Mouse (Mus musculus): ENCODE measurements at regions not wholly inside any gene's neighbourhood (a gene's known extent, or its start where the extent isn't known, plus 50 kb on each side); places are given as distances from the start of the nearest gene placed in this dataset.

DNA sequence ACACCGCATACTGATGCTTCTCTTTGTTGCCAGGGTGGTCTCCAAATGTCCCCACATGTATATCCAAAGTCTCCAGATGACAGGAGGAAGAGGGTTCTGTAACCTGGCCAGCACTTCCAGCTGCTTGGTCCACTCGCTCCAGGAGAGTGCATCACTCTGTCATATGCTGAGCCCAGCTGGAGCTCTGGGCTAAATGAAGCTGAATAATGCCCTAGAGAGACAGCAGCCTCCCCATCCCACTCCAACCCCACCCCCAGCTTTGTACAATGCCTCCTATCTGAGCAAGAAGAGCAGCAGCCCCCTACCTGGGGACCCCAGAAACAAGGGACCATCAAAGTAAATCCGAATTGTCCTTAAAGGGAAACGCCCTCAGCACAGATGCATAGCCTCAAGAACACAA, 219.0 kb upstream of the Pabpc6 start:
- WGBS, result 72% methylated on average over 4 of the region's 4 CpGs

DNA sequence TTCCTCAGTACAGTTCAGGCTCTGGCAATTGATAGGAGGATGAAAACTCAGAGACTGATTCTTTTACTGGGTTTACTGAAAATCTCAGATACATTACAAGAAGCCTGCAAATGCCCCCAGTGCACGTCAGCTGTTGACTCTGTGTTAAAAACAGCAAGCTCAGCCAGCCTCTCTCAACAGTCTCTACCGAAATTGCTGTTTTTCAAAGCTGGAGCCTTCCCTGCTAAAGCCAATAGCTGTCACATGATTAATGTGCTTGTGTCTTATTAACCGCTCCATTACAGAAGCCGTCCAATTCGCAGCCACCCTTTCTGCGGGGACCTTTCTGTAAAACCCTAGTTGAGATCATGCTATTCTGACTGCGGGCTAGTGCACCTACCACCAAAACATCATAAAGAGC, 215.6 kb upstream of the Pabpc6 start:
- TF ChIP-seq CTCF (IDR thresholded peaks at IDR 0.05; ENCODE audit: insufficient read depth, low read length) (no peak), POLR2A (IDR thresholded peaks at IDR 0.05; ENCODE audit: borderline replicate concordance, extremely low read depth, low read depth, low read length) (no peak)
- 70% methylated on average over 7 of the region's 7 CpGs for WGBS

More for the DNA sequence above, 219.0 kb upstream of the Pabpc6 start:
- no peak for DNase-seq
- TF ChIP-seq POLR2A (IDR thresholded peaks at IDR 0.05; ENCODE audit: borderline replicate concordance, extremely low read depth, low read depth, low read length), result no peak
- no peak for TF ChIP-seq CTCF (IDR thresholded peaks at IDR 0.05; ENCODE audit: insufficient read depth, low read length)
- H3K4me3 ChIP-seq (replicated peaks; ENCODE audit: extremely low read depth, low read depth, low read length), result no peak overlapping the region
- H3K4me1 ChIP-seq (ENCODE audit: control insufficient read depth, insufficient read depth, low read length), result no peaks in the 10 kb centered on the region

DNA sequence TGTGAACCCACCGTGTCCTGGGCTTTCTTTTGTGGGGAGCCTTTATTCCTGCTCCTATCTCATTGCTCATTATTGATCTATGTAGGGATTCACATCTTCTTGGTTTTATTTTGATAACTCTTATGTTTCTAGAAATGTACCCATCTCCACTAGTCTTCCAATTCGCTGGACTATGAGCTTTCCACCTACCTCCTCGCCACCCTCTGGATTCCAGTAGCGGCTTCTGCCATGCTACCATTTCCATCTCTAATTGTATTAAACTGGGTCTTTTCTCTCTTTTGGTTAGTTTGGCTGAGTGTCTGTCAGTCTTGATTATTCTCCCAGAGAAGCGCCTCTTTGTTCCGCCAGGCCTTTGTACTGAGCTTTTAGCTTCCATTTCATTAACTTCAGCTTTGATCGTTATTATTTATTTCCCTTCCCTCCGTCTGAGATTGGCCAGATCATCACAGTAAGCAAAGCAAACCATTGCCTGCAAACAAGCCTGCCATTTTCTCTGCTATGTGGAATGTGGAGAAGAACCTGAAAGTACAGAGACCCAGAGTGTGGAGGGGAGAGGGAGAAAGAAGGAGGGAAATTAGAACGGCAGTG, 213.2 kb upstream of the Pabpc6 start:
- Histone ChIP-seq H3K4me1 (ENCODE audit: control insufficient read depth, insufficient read depth, low read length) (no peaks in the 10 kb centered on the region), H3K4me3 (replicated peaks; ENCODE audit: extremely low read depth, low read depth, low read length) (no peak overlapping the region)
- no peak for DNase-seq
- 92% methylated on average over 9 of the region's 9 CpGs for WGBS
- TF ChIP-seq POLR2A (IDR thresholded peaks at IDR 0.05; ENCODE audit: borderline replicate concordance, extremely low read depth, low read depth, low read length) (no peak), CTCF (IDR thresholded peaks at IDR 0.05; ENCODE audit: insufficient read depth, low read length) (no peak)

More for the DNA sequence above, 215.6 kb upstream of the Pabpc6 start:
- H3K4me1 ChIP-seq (ENCODE audit: control insufficient read depth, insufficient read depth, low read length), result no peaks in the 10 kb centered on the region
- no peak overlapping the region for H3K4me3 ChIP-seq (replicated peaks; ENCODE audit: extremely low read depth, low read depth, low read length)
- DNase-seq, result no peak

DNA sequence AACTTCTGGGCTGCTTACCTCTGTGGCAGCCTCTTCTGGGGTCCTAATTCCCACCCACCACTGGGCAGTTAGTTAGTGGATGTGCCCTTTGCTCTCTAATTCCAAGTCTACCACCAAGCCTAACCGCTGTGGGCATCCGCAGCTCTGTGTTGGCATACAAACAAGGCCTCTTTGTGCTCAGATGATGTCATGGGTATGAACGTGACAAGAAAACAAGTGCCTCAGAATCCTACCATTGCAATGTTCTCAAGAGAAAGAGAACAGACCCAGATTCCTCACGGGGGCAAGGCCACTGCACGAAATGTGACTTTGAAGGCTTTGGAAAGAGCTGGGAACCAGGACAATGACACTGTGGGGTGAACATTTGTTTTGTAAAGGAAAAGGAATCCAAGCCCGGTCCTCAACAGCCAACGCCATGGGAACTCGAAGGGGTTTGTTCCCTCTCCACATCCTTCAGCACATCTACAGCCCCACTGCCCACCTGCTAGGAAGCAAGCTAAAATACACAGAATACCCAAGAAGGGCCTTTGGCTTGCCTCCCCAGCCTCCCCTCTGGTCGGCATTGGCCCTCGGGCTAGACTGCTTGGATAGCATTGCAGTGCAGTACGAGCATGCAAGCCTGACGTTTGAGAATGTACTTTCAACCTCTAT, 210.2 kb upstream of the Pabpc6 start:
- Histone ChIP-seq H3K4me1 (ENCODE audit: control insufficient read depth, insufficient read depth, low read length) (no peaks in the 10 kb centered on the region), H3K4me3 (replicated peaks; ENCODE audit: extremely low read depth, low read depth, low read length) (no peak overlapping the region)
- TF ChIP-seq POLR2A (IDR thresholded peaks at IDR 0.05; ENCODE audit: borderline replicate concordance, extremely low read depth, low read depth, low read length), result no peak
- TF ChIP-seq CTCF (IDR thresholded peaks at IDR 0.05; ENCODE audit: insufficient read depth, low read length), result no peak
- no peak for DNase-seq
- WGBS, result 89% methylated on average over 12 of the region's 12 CpGs

DNA sequence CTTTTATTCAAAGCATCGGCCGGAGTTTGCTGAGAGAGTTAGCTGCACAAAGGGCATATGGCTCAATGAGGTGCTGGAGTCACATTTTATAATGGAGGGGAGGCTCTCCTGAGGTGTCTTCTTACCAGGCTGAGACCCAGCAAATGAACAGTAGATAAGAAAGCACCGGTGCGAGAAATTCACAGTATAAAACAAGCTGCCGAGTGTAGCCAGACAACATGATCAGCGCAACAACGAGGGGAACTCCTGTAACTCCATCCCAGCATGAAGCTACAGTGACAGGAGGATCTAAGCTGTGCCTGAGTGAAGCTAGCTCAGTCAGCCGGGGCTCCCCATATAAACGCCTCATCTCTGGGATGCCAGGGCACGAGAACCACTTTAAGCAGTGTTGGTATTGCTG, 204.2 kb upstream of the Pabpc6 start:
- 80% methylated on average over 10 of the region's 10 CpGs for WGBS
- no peaks in the 10 kb centered on the region for H3K4me1 ChIP-seq (ENCODE audit: control insufficient read depth, insufficient read depth, low read length)
- H3K4me3 ChIP-seq (replicated peaks; ENCODE audit: extremely low read depth, low read depth, low read length), result no peak overlapping the region
- TF ChIP-seq CTCF (IDR thresholded peaks at IDR 0.05; ENCODE audit: insufficient read depth, low read length) (no peak), POLR2A (IDR thresholded peaks at IDR 0.05; ENCODE audit: borderline replicate concordance, extremely low read depth, low read depth, low read length) (no peak)
- DNase-seq, result no peak

DNA sequence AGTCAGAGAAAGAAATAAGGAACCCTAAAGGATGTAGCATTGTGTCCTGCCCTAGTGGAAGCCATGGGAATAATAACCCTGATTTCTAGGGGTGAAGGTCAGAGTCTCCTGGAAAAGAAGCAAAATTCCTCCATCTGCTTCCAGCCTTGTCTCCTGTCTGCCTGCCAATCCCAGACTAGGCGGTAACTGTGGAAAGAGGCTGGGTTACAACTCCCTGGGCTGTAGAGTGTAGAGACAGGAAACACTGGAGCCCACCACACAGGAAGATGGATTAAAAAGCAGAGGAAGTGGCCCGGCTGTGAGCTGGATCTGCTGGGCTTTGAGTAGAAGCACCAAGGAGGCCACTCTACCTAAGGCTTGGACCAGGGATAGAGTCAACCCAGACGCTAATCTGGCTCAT, 200.7 kb upstream of the Pabpc6 start:
- Histone ChIP-seq H3K4me1 (ENCODE audit: control insufficient read depth, insufficient read depth, low read length) (no peaks in the 10 kb centered on the region), H3K4me3 (replicated peaks; ENCODE audit: extremely low read depth, low read depth, low read length) (no peak overlapping the region)
- 51% methylated on average over 3 of the region's 3 CpGs for WGBS
- TF ChIP-seq CTCF (IDR thresholded peaks at IDR 0.05; ENCODE audit: insufficient read depth, low read length) (no peak), POLR2A (IDR thresholded peaks at IDR 0.05; ENCODE audit: borderline replicate concordance, extremely low read depth, low read depth, low read length) (no peak)
- DNase-seq, result no peak

DNA sequence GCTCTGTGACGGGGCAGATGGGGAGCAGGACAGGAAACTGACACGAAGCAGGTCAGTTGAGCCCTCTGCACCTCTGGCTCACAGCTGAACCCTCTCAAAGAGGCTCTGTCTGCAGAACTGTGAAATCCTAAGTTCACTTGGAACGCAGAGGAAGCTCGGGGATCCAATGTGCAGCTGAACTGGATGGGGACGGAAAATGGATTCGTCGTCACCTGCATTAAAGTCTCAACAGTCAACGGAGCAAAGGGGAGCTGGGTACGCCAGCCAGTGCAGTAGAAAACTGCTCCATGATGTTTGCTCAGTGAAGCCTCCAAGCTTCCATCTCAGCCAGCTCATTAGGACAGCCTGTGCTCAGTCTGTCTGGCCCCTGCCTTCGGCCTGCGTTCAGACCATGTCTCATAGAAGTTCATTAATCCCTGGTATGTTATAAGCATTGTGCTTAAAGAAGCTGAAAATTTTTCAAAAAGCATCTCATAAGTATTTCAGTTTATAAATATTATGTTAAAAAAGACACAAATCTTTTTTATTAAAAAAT, 199.3 kb upstream of the Pabpc6 start:
- Histone ChIP-seq H3K4me3 (replicated peaks; ENCODE audit: extremely low read depth, low read depth, low read length) (no peak overlapping the region), H3K4me1 (ENCODE audit: control insufficient read depth, insufficient read depth, low read length) (no peaks in the 10 kb centered on the region)
- DNase-seq, result no peak
- no peak for TF ChIP-seq POLR2A (IDR thresholded peaks at IDR 0.05; ENCODE audit: borderline replicate concordance, extremely low read depth, low read depth, low read length)
- no peak for TF ChIP-seq CTCF (IDR thresholded peaks at IDR 0.05; ENCODE audit: insufficient read depth, low read length)
- WGBS, result 77% methylated on average over 11 of the region's 11 CpGs

DNA sequence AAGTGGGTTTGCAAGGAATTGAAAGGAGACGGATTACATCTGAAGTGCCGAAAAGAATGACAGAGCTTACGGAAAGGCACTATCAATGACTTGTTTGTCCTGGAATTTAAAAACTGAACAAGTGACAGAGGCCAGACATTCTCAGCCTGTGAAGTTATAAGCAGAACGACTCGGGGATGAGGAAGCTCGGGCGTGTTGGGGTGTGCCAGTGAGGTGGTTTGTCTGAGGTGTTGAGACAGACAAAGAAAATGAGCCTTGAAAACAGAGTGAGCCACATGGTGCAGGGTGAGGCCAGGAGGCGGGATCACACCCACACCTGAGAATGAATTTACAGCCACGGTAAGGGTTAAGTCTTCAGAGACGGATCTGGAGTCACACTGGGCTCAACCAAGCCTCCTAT, 194.7 kb upstream of the Pabpc6 start:
- H3K4me1 ChIP-seq (ENCODE audit: control insufficient read depth, insufficient read depth, low read length), result no peaks in the 10 kb centered on the region
- H3K4me3 ChIP-seq (replicated peaks; ENCODE audit: extremely low read depth, low read depth, low read length), result no peak overlapping the region
- 61% methylated on average over 10 of the region's 10 CpGs for WGBS
- no peak for DNase-seq
- no peak for TF ChIP-seq CTCF (IDR thresholded peaks at IDR 0.05; ENCODE audit: insufficient read depth, low read length)
- no peak for TF ChIP-seq POLR2A (IDR thresholded peaks at IDR 0.05; ENCODE audit: borderline replicate concordance, extremely low read depth, low read depth, low read length)

DNA sequence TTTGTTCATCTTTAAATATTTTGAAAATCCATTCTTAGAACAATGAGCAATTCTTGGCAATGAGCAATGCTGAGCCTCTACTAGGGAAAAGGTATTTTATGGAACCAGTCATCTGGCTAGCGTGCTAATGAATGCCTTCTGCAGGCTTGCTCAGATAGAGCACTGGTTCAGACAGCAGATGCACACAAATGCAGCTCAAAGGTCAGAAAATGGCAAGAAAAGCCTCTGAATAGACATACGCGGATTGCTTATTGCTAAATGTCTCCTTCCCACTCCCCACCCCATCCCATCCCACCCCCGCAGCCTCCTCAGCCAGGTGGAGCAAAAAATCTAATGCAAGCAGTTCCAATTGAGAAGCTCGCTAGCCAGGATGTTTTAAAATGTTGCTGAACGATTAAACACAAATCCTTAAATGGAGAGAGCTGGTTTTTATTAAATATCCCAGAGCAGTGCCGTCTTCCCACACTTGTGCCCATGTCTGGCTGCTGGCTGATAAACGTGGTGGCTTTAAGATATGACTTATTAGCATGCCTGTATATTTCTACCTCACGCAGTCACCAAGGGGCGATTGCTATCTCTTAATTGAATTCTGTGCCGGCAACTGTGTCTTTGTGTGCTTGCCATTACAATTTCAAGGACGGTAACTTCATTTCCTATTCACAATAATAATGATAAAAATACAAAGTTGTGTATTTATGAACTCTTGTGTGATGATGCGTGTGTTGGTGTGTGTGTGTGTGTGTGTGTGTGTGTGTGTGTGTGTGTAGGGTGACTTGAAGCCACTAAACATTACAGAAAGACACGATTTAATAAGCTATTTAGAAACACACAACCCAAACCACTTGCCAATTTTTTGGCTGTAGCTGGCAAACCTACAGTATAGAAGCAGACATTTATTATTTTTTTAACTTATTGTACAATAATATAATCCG, 192.7 kb upstream of the Pabpc6 start:
- DNase-seq, result no peak
- H3K4me3 ChIP-seq (replicated peaks; ENCODE audit: extremely low read depth, low read depth, low read length), result no peak overlapping the region
- no peak for TF ChIP-seq CTCF (IDR thresholded peaks at IDR 0.05; ENCODE audit: insufficient read depth, low read length)
- no peak for TF ChIP-seq POLR2A (IDR thresholded peaks at IDR 0.05; ENCODE audit: borderline replicate concordance, extremely low read depth, low read depth, low read length)
- 75% methylated on average over 15 of the region's 15 CpGs for WGBS
- no peaks in the 10 kb centered on the region for H3K4me1 ChIP-seq (ENCODE audit: control insufficient read depth, insufficient read depth, low read length)

Measured in lung, adult 2 months (tissue).